Mouse (Mus musculus) lung, embryonic 16.5 days (tissue): ENCODE data around the gene Eef1b2. TPM values are rescaled to one million over a fixed set of nuclear protein-coding genes. Genes with fewer than 3 reads are reported as not detected.
"Not testable (repeated sequence)": the region's sequence is repeated elsewhere in the genome, so short reads cannot be mapped to it uniquely, and the experiment has no call there.

Source experiments
- ATAC-seq: fragments of 200-750 bp; cut with Nextera tagmentation; 2 replicates; pipeline ENCODE4 v1.8.0; 2017; ENCODE audit warnings: low read depth, mild to moderate bottlenecking, moderate library complexity
- H3K27ac ChIP-seq: fragments of 300-500 bp; sonication (generic); 2 replicates; pipeline ENCODE4 v1.5.1; 2014; ENCODE audit warnings: mild to moderate bottlenecking, control low read depth, low read length
- H3K27me3 ChIP-seq: fragments of 300-500 bp; sonication (generic); 2 replicates; pipeline ENCODE4 v1.6.1; 2014; ENCODE audit warnings: low read depth, low read length, mixed read lengths; ENCODE audit not compliant: control insufficient read depth, insufficient read depth
- H3K36me3 ChIP-seq: fragments of 300-500 bp; sonication (generic); 2 replicates; pipeline ENCODE4 v1.6.1; 2014; ENCODE audit warnings: low read length; ENCODE audit not compliant: control insufficient read depth, insufficient read depth
- H3K4me1 ChIP-seq: fragments of 300-500 bp; sonication (generic); replicated peaks from 2 replicates; pipeline ENCODE4 v1.6.1; 2014; ENCODE audit warnings: low read length, mixed read lengths; ENCODE audit not compliant: control insufficient read depth, insufficient read depth
- H3K4me2 ChIP-seq: fragments of 300-500 bp; sonication (generic); 2 replicates; pipeline ENCODE4 v1.6.1; 2014; ENCODE audit warnings: low read depth, low read length, control low read depth
- H3K4me3 ChIP-seq: fragments of 300-500 bp; sonication (generic); 2 replicates; pipeline ENCODE4 v1.5.1; 2014; ENCODE audit warnings: mild to moderate bottlenecking, low read length, control low read depth
- H3K9ac ChIP-seq: fragments of 300-500 bp; sonication (generic); 2 replicates; pipeline ENCODE4 v1.6.1; 2014; ENCODE audit warnings: low read length, control low read depth
- H3K9me3 ChIP-seq: fragments of 300-500 bp; sonication (generic); 2 replicates; pipeline ENCODE4 v1.6.1; 2016; ENCODE audit warnings: low read length; ENCODE audit not compliant: control insufficient read depth
- WGBS: fragments of 180-500 bp; shearing (Covaris S2); extraction: QIAGEN DNeasy Blood & Tissue Kit; methylation state at CpG from one replicate; pipeline ENCODE4 v1.1.7; 2014; 5-methylcytosine and 5-hydroxymethylcytosine counted together
- polyA plus RNA-seq: library from polyadenylated mRNA; unstranded; fragments of >200 nt; fragmentation: Nextera tagmentation; extraction: Ambion mirVana; gene quantifications from 2 replicates; pipeline ENCODE4 v1.2.1, GENCODE M21; 2015

The Eef1b2 gene
- polyA plus RNA-seq, 1 experiment from 2014 or later: 461 TPM

- WGBS: 57% methylated on average over 10 of the region's 10 CpGs
- H3K9ac ChIP-seq: no peak overlapping the region
- H3K4me3 ChIP-seq: no peak overlapping the region
Observed at GRCm38 (mm10) chr1:63182636-63183270, 6.1 kb downstream of the Eef1b2 start.

GRCm38 (mm10) chr1:63185430-63185829, 8.8 kb downstream of the Eef1b2 start:
- not testable (repeated sequence) for H3K4me1 ChIP-seq, H3K9me3 ChIP-seq, ATAC-seq, H3K36me3 ChIP-seq, H3K4me2 ChIP-seq, H3K27ac ChIP-seq, H3K27me3 ChIP-seq, H3K9ac ChIP-seq, H3K4me3 ChIP-seq
- WGBS: 96% methylated on average over 6 of the region's 6 CpGs

More at GRCm38 (mm10) chr1:63182636-63183270, 6.1 kb downstream of the Eef1b2 start:
- Histone ChIP-seq H3K27ac (no peak overlapping the region), H3K27me3 (no peaks in the 10 kb centered on the region), H3K4me2 (no peak overlapping the region), H3K4me1 (peaks cover 6% of the 10 kb centered on the region), H3K9me3 (no peaks in the 10 kb centered on the region), H3K36me3 (peaks cover 14% of the 10 kb centered on the region)
- no peak for ATAC-seq

GRCm38 (mm10) chr1:63188536-63188935, 11.9 kb downstream of the Eef1b2 start:
- H3K4me3 ChIP-seq: no peak overlapping the region
- 86% methylated on average over 3 of the region's 3 CpGs for WGBS
- no peak overlapping the region for H3K9ac ChIP-seq
- H3K4me2 ChIP-seq: no peak overlapping the region
- H3K27ac ChIP-seq: no peak overlapping the region
- no peaks in the 10 kb centered on the region for H3K9me3 ChIP-seq
- no peaks in the 10 kb centered on the region for H3K4me1 ChIP-seq
- H3K36me3 ChIP-seq: no peaks in the 10 kb centered on the region
- no peak for ATAC-seq
- no peaks in the 10 kb centered on the region for H3K27me3 ChIP-seq

- H3K4me1 ChIP-seq: no peaks in the 10 kb centered on the region; the same call in 1 of the 2 replicates
- no peak overlapping the region for H3K9ac ChIP-seq
Observed at GRCm38 (mm10) chr1:63190851-63191250, 14.2 kb downstream of the Eef1b2 start.

GRCm38 (mm10) chr1:63192306-63193065, 15.9 kb downstream of the Eef1b2 start:
- no peaks in the 10 kb centered on the region for H3K9me3 ChIP-seq
- no peaks in the 10 kb centered on the region for H3K36me3 ChIP-seq
- H3K27me3 ChIP-seq: no peaks in the 10 kb centered on the region
- no peaks in the 10 kb centered on the region; the same call in 1 of the 2 replicates for H3K4me1 ChIP-seq
- ATAC-seq: no peak
- no peak overlapping the region for H3K4me3 ChIP-seq
- no peak overlapping the region for H3K9ac ChIP-seq
- H3K4me2 ChIP-seq: no peak overlapping the region
- no peak overlapping the region for H3K27ac ChIP-seq
- WGBS: 69% methylated on average over 11 of the region's 11 CpGs

More at GRCm38 (mm10) chr1:63190851-63191250, 14.2 kb downstream of the Eef1b2 start:
- Histone ChIP-seq H3K27me3 (no peaks in the 10 kb centered on the region), H3K9me3 (no peaks in the 10 kb centered on the region), H3K36me3 (no peaks in the 10 kb centered on the region), H3K4me3 (no peak overlapping the region), H3K4me2 (no peak overlapping the region), H3K27ac (no peak overlapping the region)
- ATAC-seq: no peak
- WGBS: 43% methylated on average over 8 of the region's 8 CpGs

- Histone ChIP-seq H3K27me3 (no peaks in the 10 kb centered on the region), H3K36me3 (no peaks in the 10 kb centered on the region), H3K4me1 (no peaks in the 10 kb centered on the region; the same call in 1 of the 2 replicates), H3K4me3 (no peak overlapping the region), H3K9me3 (0 out of 2 replicates have a peak, but pooled peaks cover 2% of the 10 kb centered on the region), H3K9ac (no peak overlapping the region), H3K4me2 (no peak overlapping the region), H3K27ac (no peak overlapping the region)
- 40% methylated on average over 5 of the region's 5 CpGs for WGBS
- ATAC-seq: peak; percentile 68
Observed at GRCm38 (mm10) chr1:63195848-63196512, 19.4 kb downstream of the Eef1b2 start.

- Histone ChIP-seq H3K9me3 (0 out of 2 replicates have a peak, but pooled peaks cover 2% of the 10 kb centered on the region), H3K4me1 (no peaks in the 10 kb centered on the region; the same call in 1 of the 2 replicates), H3K36me3 (no peaks in the 10 kb centered on the region), H3K4me2 (no peak overlapping the region), H3K4me3 (no peak overlapping the region), H3K27me3 (no peaks in the 10 kb centered on the region), H3K27ac (no peak overlapping the region), H3K9ac (no peak overlapping the region)
- no peak for ATAC-seq
- 73% methylated on average over 6 of the region's 6 CpGs for WGBS
Observed at GRCm38 (mm10) chr1:63199387-63199786, 22.8 kb downstream of the Eef1b2 start.

GRCm38 (mm10) chr1:63200322-63200721, 23.7 kb downstream of the Eef1b2 start:
- H3K9me3 ChIP-seq: 0 out of 2 replicates have a peak, but pooled peaks cover 2% of the 10 kb centered on the region
- 92% methylated on average over 18 of the region's 18 CpGs for WGBS
- H3K36me3 ChIP-seq: no peaks in the 10 kb centered on the region
- ATAC-seq: no peak
- no peak overlapping the region for H3K9ac ChIP-seq
- no peak overlapping the region for H3K4me3 ChIP-seq
- no peaks in the 10 kb centered on the region for H3K27me3 ChIP-seq
- H3K4me1 ChIP-seq: no peaks in the 10 kb centered on the region; the same call in 1 of the 2 replicates
- no peak overlapping the region for H3K27ac ChIP-seq
- no peak overlapping the region for H3K4me2 ChIP-seq

GRCm38 (mm10) chr1:63201672-63202071, 25.0 kb downstream of the Eef1b2 start:
- WGBS: 96% methylated on average over 1 of the region's 1 CpGs
- H3K4me1 ChIP-seq: no peaks in the 10 kb centered on the region

More at GRCm38 (mm10) chr1:63201672-63202071, 25.0 kb downstream of the Eef1b2 start:
- no peak for ATAC-seq
- Histone ChIP-seq H3K27me3 (no peaks in the 10 kb centered on the region), H3K4me2 (no peak overlapping the region), H3K9ac (no peak overlapping the region), H3K36me3 (no peaks in the 10 kb centered on the region), H3K9me3 (0 out of 2 replicates have a peak, but pooled peaks cover 2% of the 10 kb centered on the region), H3K27ac (no peak overlapping the region), H3K4me3 (no peak overlapping the region)
